Mouse (Mus musculus) liver, adult 2 months (tissue): ENCODE measurements at regions not wholly inside any gene's neighbourhood (a gene's known extent, or its start where the extent isn't known, plus 50 kb on each side); places are given as distances from the start of the nearest gene placed in this dataset.

Source experiments
- DNase-seq: peaks from one replicate; pipeline ENCODE4 v3.0.0-alpha.2; 2011; ENCODE audit warnings: low read depth, low spot score; ENCODE audit errors: extremely low read depth
- H3K27ac ChIP-seq: fragments of 200-500 bp; replicated peaks from 2 replicates; pipeline ENCODE4 v1.5.1; 2012; ENCODE audit warnings: low read depth, mild to moderate bottlenecking, control low read depth, inconsistent platforms, low read length; ENCODE audit not compliant: insufficient read depth
- H3K27me3 ChIP-seq: fragments of 200-500 bp; 2 replicates; pipeline ENCODE4 v1.6.1; 2012; ENCODE audit warnings: mild to moderate bottlenecking, moderate library complexity, low read length, inconsistent platforms; ENCODE audit not compliant: control insufficient read depth, insufficient read depth
- H3K36me3 ChIP-seq: fragments of 200-500 bp; 2 replicates; pipeline ENCODE4 v1.6.1; 2012; ENCODE audit warnings: low read length, inconsistent platforms; ENCODE audit not compliant: control insufficient read depth, insufficient read depth
- H3K4me1 ChIP-seq: fragments of 200-500 bp; 2 replicates; pipeline ENCODE4 v1.6.1; 2011; ENCODE audit warnings: low read length; ENCODE audit not compliant: control insufficient read depth, insufficient read depth
- H3K4me3 ChIP-seq: fragments of 200-500 bp; 2 replicates; pipeline ENCODE4 v1.5.1; 2011; ENCODE audit warnings: low read depth, mild to moderate bottlenecking, control low read depth, low read length, moderate library complexity; ENCODE audit not compliant: insufficient read depth
- H3K79me2 ChIP-seq: fragments of 200-500 bp; 2 replicates; pipeline ENCODE4 v1.6.1; 2012; ENCODE audit warnings: inconsistent platforms, mild to moderate bottlenecking, low read length, moderate library complexity; ENCODE audit not compliant: control insufficient read depth, insufficient read depth
- H3K9ac ChIP-seq: fragments of 200-500 bp; 2 replicates; pipeline ENCODE4 v1.6.1; 2012; ENCODE audit warnings: low read depth, mild to moderate bottlenecking, control low read depth, inconsistent platforms, low read length
- CTCF ChIP-seq: fragments of 200-500 bp; IDR thresholded peaks from 2 replicates; pipeline ENCODE4 v1.5.1; 2011; ENCODE audit warnings: low read depth, low read length, control low read depth
- POLR2A ChIP-seq: fragments of 200-500 bp; IDR thresholded peaks from 2 replicates; pipeline ENCODE4 v1.6.1; 2011; ENCODE audit warnings: low read length, control low read depth; ENCODE audit not compliant: insufficient read depth; ENCODE audit errors: extremely low read depth
- WGBS: fragments of 180-500 bp; shearing (Covaris S2); methylation state at CpG from one replicate; pipeline ENCODE4 v1.1.7; 2018; 5-methylcytosine and 5-hydroxymethylcytosine counted together

GRCm38 (mm10) chr12:77852595-77853577 lies 341.2 kb upstream of the Gm6657 start:
- WGBS, result 55% methylated on average over 9 of the region's 9 CpGs
- no peak overlapping the region for H3K4me3 ChIP-seq
- TF ChIP-seq CTCF (no peak), POLR2A (no peak)

DNA sequence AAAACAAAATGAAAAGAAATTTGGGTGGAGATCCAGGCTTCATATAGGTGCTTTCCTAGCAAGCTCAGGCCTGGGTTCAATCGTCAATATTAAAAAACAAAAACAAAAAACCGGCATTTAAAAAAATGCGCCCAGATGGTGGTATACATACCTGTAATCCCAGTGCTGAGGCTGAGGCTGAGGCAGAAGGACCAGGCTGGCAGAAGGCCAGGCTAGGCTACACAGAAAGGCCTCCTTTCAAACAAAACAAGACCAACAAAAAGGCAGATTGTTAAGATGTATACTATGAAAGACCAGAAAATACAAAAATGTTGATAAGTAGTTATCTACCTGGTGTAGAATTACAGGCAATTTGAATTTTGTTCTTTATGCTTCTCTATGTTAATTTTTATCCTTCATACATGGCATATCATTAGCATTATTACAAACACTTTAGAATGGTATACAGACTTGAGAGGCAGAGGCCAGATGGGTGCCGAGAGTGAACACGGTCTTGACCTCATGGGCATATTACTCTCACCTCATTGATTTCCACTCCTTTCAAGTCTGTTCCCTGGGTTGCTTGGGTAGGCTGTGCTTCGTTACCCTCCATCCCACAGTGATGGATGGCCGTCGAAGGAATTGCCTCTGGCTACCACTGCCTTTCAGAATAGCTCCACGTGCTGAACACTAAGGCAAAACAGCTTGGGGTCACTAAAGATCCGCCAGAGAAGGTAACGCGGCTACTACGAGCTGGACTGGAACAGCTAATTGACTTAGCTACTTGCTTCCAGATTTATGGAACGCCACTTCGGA lies 339.6 kb upstream of the Gm6657 start:
- Histone ChIP-seq H3K27ac (no peak overlapping the region), H3K4me1 (no peaks in the 10 kb centered on the region), H3K36me3 (no peaks in the 10 kb centered on the region), H3K79me2 (no peaks in the 10 kb centered on the region), H3K9ac (no peak overlapping the region), H3K27me3 (no peaks in the 10 kb centered on the region), H3K4me3 (no peak overlapping the region)
- TF ChIP-seq POLR2A (no peak), CTCF (no peak)
- 85% methylated on average over 15 of the region's 15 CpGs for WGBS
- no peak for DNase-seq

More at GRCm38 (mm10) chr12:77852595-77853577, 341.2 kb upstream of the Gm6657 start:
- Histone ChIP-seq H3K36me3 (no peaks in the 10 kb centered on the region), H3K79me2 (no peaks in the 10 kb centered on the region), H3K27me3 (no peaks in the 10 kb centered on the region), H3K27ac (no peak overlapping the region), H3K9ac (no peak overlapping the region), H3K4me1 (no peaks in the 10 kb centered on the region)
- no peak for DNase-seq

GRCm38 (mm10) chr12:77855796-77856195 lies 338.2 kb upstream of the Gm6657 start:
- H3K9ac ChIP-seq, result no peak overlapping the region
- no peaks in the 10 kb centered on the region for H3K36me3 ChIP-seq
- no peak overlapping the region for H3K27ac ChIP-seq
- 92% methylated on average over 12 of the region's 12 CpGs for WGBS
- H3K4me3 ChIP-seq, result no peak overlapping the region
- no peaks in the 10 kb centered on the region for H3K4me1 ChIP-seq
- no peaks in the 10 kb centered on the region for H3K27me3 ChIP-seq
- no peak for TF ChIP-seq POLR2A
- no peak for TF ChIP-seq CTCF
- no peak for DNase-seq
- no peaks in the 10 kb centered on the region for H3K79me2 ChIP-seq

DNA sequence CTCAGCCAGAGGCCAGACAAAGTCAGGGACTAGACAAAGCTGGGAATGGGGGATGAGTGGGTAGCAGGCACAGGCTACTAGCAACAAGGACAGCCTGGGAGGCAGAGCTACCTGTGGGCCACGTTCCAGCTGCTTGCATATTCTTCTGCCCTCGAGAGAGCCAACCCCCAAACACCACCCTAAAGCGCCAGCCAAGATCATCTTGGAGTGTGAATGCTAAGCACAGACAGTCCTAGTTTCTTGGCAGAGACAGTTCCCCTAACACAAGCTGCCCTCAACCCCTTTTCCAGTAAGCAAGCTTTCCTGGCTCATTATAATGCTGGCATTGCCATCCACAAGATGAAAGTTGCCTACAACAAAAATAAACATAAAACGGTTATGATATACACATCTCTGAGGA lies 336.8 kb upstream of the Gm6657 start:
- no peak overlapping the region for H3K27ac ChIP-seq
- DNase-seq, result no peak
- no peaks in the 10 kb centered on the region for H3K79me2 ChIP-seq
- no peak overlapping the region for H3K9ac ChIP-seq
- no peaks in the 10 kb centered on the region for H3K27me3 ChIP-seq
- TF ChIP-seq CTCF (no peak), POLR2A (no peak)
- 70% methylated on average over 4 of the region's 4 CpGs for WGBS
- H3K4me3 ChIP-seq, result no peak overlapping the region
- H3K4me1 ChIP-seq, result no peaks in the 10 kb centered on the region
- no peaks in the 10 kb centered on the region for H3K36me3 ChIP-seq

GRCm38 (mm10) chr12:77860769-77861557 lies 333.1 kb upstream of the Gm6657 start:
- Histone ChIP-seq H3K4me3 (no peak overlapping the region), H3K36me3 (no peaks in the 10 kb centered on the region), H3K27ac (no peak overlapping the region), H3K9ac (no peak overlapping the region), H3K79me2 (no peaks in the 10 kb centered on the region), H3K4me1 (no peaks in the 10 kb centered on the region), H3K27me3 (no peaks in the 10 kb centered on the region)
- TF ChIP-seq CTCF (no peak), POLR2A (no peak)
- WGBS, result 87% methylated on average over 13 of the region's 13 CpGs
- DNase-seq, result no peak
